Mouse (Mus musculus) embryonic facial prominence, embryonic 15.5 days (tissue): ENCODE measurements at regions not wholly inside any gene's neighbourhood (a gene's known extent, or its start where the extent isn't known, plus 50 kb on each side); places are given as distances from the start of the nearest gene placed in this dataset.

ENCODE experiments used
- ATAC-seq: fragments of 200-750 bp; cut with Nextera tagmentation; 2 replicates; pipeline ENCODE4 v1.8.0; 2017; ENCODE audit warnings: low read depth, moderate TSS enrichment; ENCODE audit not compliant: insufficient number of reproducible peaks, low FRiP score, low TSS enrichment
- H3K27ac ChIP-seq: fragments of 300-500 bp; sonication (generic); replicated peaks from 2 replicates; pipeline ENCODE4 v1.5.1; 2015; ENCODE audit warnings: mild to moderate bottlenecking, inconsistent platforms
- H3K27me3 ChIP-seq: fragments of 300-500 bp; sonication (generic); 2 replicates; pipeline ENCODE4 v1.6.1; 2015; ENCODE audit warnings: inconsistent platforms
- H3K36me3 ChIP-seq: fragments of 300-500 bp; sonication (generic); 2 replicates; pipeline ENCODE4 v1.6.1; 2015; ENCODE audit warnings: mild to moderate bottlenecking, inconsistent platforms
- H3K4me1 ChIP-seq: fragments of 300-500 bp; sonication (generic); 2 replicates; pipeline ENCODE4 v1.6.1; 2015; ENCODE audit warnings: inconsistent platforms
- H3K4me2 ChIP-seq: fragments of 300-500 bp; sonication (generic); replicated peaks from 2 replicates; pipeline ENCODE4 v1.6.1; 2015; ENCODE audit warnings: mild to moderate bottlenecking, inconsistent platforms
- H3K4me3 ChIP-seq: fragments of 300-500 bp; sonication (generic); replicated peaks from 2 replicates; pipeline ENCODE4 v1.5.1; 2015; ENCODE audit warnings: mild to moderate bottlenecking, inconsistent platforms
- H3K9ac ChIP-seq: fragments of 300-500 bp; sonication (generic); 2 replicates; pipeline ENCODE4 v1.6.1; 2015; ENCODE audit warnings: inconsistent platforms
- H3K9me3 ChIP-seq: fragments of 300-500 bp; sonication (generic); replicated peaks from 2 replicates; pipeline ENCODE4 v1.6.1; 2016; ENCODE audit warnings: inconsistent platforms
- WGBS: fragments of 180-500 bp; shearing (Covaris S2); methylation state at CpG from one replicate; pipeline ENCODE4 v1.1.7; 2015; 5-methylcytosine and 5-hydroxymethylcytosine counted together

DNA sequence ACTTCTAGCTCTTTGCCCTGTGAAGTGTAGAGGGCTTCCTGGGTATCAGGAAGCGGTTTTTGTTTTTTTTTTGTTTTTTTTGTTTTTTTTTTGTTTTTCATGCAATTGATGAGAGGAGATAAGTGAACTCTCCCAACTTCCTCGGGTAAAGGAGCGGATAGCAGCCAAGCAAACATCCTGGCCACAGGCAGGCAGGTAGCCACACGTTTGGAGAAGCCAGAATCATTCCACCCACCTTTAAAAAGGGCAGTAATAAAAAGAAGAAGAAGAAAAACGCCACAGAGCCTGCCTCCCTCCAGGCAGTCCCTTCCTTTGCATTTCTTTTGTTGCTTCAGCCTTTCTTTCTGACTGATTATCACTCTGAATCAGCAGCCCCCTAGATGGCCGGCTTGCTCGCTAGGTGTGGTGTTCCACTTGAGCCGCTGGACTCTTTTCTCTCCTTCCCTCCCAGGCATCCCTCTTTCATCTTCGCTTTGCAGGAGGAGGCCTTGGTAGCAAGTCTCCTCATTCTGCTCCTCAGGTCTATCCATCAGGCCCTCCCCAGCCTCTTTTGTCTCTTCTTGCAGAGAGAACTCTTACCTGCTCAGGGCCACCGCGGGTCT lies 323.9 kb upstream of the Gm765 start:
- peaks cover 5% of the 10 kb centered on the region; the same call in 1 of the 2 replicates for H3K4me1 ChIP-seq
- H3K36me3 ChIP-seq: no peaks in the 10 kb centered on the region
- H3K27me3 ChIP-seq: no peaks in the 10 kb centered on the region
- 24% methylated on average over 11 of the region's 11 CpGs for WGBS
- H3K9me3 ChIP-seq: no peaks in the 10 kb centered on the region
- H3K27ac ChIP-seq: no peak overlapping the region
- no peak overlapping the region for H3K4me2 ChIP-seq
- no peak for ATAC-seq
- H3K9ac ChIP-seq: no peak overlapping the region
- H3K4me3 ChIP-seq: no peak overlapping the region

DNA sequence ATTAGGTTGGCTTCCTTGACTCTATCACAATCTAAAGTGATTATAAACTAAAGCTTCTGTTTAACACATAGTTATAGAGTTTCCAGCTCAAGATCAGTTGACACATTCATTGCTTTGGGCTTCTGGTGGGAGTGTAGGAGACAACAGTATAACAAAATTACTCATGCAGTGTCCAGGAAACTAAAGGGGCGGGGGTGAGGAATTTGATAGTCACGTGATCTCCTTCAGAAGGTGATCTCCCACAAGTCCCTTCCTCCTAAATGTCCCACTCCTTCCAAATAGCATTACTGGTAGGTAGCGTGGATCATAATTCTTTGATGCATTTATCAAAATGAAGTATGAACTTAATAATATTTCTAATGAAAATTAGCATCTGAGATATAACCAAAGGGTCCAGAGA lies 309.3 kb upstream of the Gm765 start:
- Histone ChIP-seq H3K4me3 (no peak overlapping the region), H3K27ac (no peak overlapping the region), H3K9ac (no peak overlapping the region), H3K4me1 (no peaks in the 10 kb centered on the region), H3K9me3 (no peaks in the 10 kb centered on the region), H3K27me3 (no peaks in the 10 kb centered on the region), H3K4me2 (no peak overlapping the region), H3K36me3 (no peaks in the 10 kb centered on the region)
- ATAC-seq: no peak
- WGBS: 88% methylated on average over 3 of the region's 3 CpGs

DNA sequence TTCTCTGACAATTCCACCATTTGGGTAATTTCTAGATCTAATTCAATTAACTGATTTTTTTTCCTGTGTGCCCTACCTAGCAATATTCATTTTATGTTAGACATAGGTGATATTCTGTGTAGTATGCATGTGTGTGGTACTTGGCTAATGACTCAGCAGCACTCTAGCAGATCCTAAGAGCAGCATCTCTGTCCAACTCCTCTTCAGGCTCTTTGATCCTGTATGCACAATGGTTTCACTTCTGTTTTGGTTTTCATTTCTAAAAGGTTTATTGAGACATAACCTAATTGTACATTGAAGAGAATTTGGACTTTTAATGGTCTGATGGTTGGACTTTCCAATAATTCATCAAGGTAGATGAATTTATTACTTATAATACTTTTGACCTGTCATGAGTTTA lies 308.8 kb upstream of the Gm765 start:
- no peak for ATAC-seq

DNA sequence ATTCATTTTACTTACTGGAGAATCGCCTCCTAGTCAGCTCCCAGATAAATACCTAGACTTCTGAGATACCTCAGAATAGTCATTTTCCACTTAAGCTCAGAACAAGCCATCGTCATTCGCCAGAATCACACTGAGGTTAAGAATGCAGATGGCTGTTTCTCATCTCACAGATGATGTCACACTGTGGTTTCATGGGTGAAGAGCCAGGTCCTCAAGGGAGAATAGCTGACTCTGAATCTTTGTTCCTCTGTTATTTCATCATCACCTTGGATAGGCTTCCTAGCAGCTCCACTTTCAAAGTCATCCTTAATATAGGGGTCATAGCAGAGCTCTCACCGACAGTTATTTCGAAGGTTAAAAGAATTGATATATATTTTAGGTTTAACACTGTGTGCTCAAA lies 297.8 kb upstream of the Gm765 start:
- Histone ChIP-seq H3K9me3 (no peaks in the 10 kb centered on the region), H3K9ac (no peak overlapping the region), H3K4me3 (no peak overlapping the region), H3K4me1 (no peaks in the 10 kb centered on the region), H3K4me2 (no peak overlapping the region), H3K36me3 (no peaks in the 10 kb centered on the region), H3K27me3 (no peaks in the 10 kb centered on the region), H3K27ac (no peak overlapping the region)
- WGBS: 82% methylated on average over 5 of the region's 5 CpGs
- no peak for ATAC-seq

More for the DNA sequence above, 308.8 kb upstream of the Gm765 start:
- Histone ChIP-seq H3K27me3 (no peaks in the 10 kb centered on the region), H3K4me3 (no peak overlapping the region), H3K9me3 (no peaks in the 10 kb centered on the region), H3K36me3 (no peaks in the 10 kb centered on the region), H3K4me1 (no peaks in the 10 kb centered on the region), H3K4me2 (no peak overlapping the region), H3K9ac (no peak overlapping the region), H3K27ac (no peak overlapping the region)

DNA sequence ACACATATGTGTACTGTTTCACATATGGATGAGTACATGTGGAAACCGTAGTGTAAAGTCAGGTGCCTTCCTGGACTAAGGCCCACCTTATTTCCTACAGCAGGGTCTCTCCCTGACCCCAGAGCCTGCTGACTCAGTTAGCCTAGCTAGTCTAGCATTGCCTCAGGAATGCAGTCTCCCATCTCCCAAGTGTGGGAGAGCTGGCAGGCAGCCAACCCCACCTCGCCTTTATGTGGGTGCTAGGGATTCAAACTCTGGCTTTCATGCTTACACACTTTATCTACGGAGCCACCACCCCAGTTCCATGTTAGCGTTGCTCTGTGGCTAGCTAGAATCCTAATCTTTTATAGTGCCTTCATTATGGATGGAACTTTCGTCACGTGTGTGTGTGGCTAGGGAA lies 293.3 kb upstream of the Gm765 start:
- 76% methylated on average over 6 of the region's 6 CpGs for WGBS
- Histone ChIP-seq H3K9me3 (no peaks in the 10 kb centered on the region), H3K4me3 (no peak overlapping the region)

DNA sequence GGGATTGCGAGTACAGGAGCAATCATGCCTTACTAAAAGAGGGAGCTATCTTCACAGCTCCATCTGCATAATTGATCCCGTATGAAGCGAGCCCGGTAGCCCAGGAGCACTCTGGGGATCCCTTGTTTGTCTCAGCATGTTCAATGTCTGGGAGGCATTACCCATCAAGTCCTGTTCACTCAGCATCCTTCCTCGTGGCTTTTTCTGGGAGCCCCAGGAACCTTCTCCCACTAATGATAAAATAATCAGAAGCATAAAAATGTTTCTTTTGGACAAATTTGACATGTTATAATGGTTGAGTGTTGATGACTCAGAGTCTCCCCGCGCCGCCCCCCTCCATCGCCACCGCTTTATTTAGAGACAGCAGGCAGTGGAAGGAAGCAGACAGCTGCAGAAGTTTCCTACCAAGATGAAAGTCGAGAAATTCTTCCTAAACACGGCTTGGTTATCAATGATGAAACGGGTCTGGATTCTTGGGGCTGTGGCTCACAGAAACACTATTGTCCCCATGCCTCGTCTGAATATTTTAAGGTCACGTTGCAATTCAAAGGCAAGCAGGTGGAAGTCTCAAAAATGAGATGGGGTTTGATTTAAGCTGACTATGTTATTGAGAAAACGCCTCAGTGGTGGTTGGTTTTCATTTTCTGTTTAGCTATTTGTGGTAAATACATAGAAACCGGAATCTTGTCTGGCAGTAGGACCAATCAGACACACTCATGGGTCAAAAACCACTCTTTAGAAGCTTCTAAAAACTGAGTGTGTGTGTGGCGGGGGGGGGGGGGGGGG lies 289.9 kb upstream of the Gm765 start:
- H3K36me3 ChIP-seq: no peaks in the 10 kb centered on the region
- 11% methylated on average over 18 of the region's 18 CpGs for WGBS
- ATAC-seq: no peak
- peak overlapping the region; percentile 37 for H3K4me2 ChIP-seq
- H3K9me3 ChIP-seq: no peaks in the 10 kb centered on the region
- no peak overlapping the region for H3K9ac ChIP-seq
- no peak overlapping the region for H3K27ac ChIP-seq
- H3K4me3 ChIP-seq: peak overlapping the region; percentile 15
- H3K27me3 ChIP-seq: no peaks in the 10 kb centered on the region
- H3K4me1 ChIP-seq: peaks cover 7% of the 10 kb centered on the region

More for the DNA sequence above, 293.3 kb upstream of the Gm765 start:
- Histone ChIP-seq H3K36me3 (no peaks in the 10 kb centered on the region), H3K4me1 (peaks cover 7% of the 10 kb centered on the region), H3K9ac (no peak overlapping the region), H3K27ac (no peak overlapping the region), H3K4me2 (no peak overlapping the region), H3K27me3 (no peaks in the 10 kb centered on the region)
- ATAC-seq: no peak

DNA sequence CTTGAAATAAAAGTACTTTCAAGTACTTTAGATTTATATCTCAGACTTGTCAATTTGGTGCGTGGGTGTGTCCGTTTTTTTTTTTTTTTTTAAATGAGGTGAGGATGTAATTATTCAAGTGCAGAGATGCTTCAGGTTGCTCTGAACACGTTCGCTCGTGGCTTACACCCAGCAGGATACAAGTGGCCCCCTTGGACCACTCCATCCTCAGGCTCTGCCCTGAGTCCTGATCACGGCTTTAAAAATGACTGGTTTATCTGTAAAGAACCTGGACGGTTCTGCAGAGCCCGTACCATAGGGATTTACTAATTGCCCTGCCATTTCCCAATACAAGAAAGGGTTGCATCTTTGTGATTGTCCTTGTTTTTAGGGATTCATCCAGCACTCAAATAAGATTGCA lies 288.7 kb upstream of the Gm765 start:
- H3K27ac ChIP-seq: no peak overlapping the region
- H3K4me2 ChIP-seq: no peak overlapping the region
- peaks cover 9% of the 10 kb centered on the region for H3K4me1 ChIP-seq
- no peak for ATAC-seq
- no peak overlapping the region for H3K4me3 ChIP-seq
- no peaks in the 10 kb centered on the region for H3K27me3 ChIP-seq
- 52% methylated on average over 8 of the region's 8 CpGs for WGBS
- H3K36me3 ChIP-seq: no peaks in the 10 kb centered on the region
- H3K9ac ChIP-seq: no peak overlapping the region
- no peaks in the 10 kb centered on the region for H3K9me3 ChIP-seq

DNA sequence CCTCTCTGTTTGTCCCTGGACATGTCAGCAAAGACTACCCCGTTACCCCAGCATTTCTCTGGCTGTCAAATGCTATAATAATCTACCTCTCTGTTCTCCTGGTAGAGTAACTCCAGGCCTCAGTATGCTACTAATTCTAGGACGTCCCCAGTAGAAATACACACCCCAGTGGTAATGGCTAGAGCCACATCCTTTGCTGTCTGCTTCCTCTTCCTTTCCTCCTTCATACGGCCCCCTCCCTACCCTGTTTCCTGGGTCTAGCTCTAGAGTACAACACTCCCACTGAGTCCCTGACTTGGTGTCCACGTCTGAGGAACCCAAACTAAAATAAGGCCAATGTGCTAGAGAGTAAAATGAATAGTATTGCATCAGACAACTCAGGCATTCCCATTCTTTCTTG lies 287.1 kb upstream of the Gm765 start:
- Histone ChIP-seq H3K9me3 (no peaks in the 10 kb centered on the region), H3K4me1 (peaks cover 9% of the 10 kb centered on the region), H3K27ac (no peak overlapping the region), H3K4me3 (no peak overlapping the region), H3K36me3 (no peaks in the 10 kb centered on the region), H3K9ac (no peak overlapping the region), H3K27me3 (no peaks in the 10 kb centered on the region), H3K4me2 (no peak overlapping the region)
- ATAC-seq: no peak
- 62% methylated on average over 4 of the region's 4 CpGs for WGBS

DNA sequence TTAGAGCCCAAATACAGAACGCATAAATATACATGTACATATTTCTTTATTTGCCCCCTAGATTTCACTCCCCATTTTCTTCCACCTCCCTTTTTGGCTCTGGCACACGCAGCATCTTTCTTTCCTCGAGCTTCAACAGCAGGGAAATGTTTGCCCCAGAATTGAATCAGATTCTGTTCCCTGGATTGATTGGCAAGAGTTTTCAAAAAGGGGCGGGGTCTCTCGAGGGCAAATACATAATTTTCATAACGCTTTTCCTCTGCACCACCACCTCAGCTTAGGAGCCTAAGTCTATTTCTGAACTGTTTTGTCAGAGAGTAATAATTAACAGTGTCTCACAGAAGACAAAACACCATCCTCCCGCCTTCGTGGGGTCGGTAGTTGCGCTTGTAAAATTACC lies 283.9 kb upstream of the Gm765 start:
- H3K9me3 ChIP-seq: no peaks in the 10 kb centered on the region
- no peak for ATAC-seq
- H3K36me3 ChIP-seq: no peaks in the 10 kb centered on the region
- H3K27ac ChIP-seq: no peak overlapping the region
- no peak overlapping the region for H3K4me3 ChIP-seq
- H3K4me2 ChIP-seq: no peak overlapping the region
- 0 out of 2 replicates have a peak, but pooled peaks cover 2% of the 10 kb centered on the region for H3K4me1 ChIP-seq
- 48% methylated on average over 10 of the region's 10 CpGs for WGBS
- no peaks in the 10 kb centered on the region for H3K27me3 ChIP-seq
- H3K9ac ChIP-seq: no peak overlapping the region

DNA sequence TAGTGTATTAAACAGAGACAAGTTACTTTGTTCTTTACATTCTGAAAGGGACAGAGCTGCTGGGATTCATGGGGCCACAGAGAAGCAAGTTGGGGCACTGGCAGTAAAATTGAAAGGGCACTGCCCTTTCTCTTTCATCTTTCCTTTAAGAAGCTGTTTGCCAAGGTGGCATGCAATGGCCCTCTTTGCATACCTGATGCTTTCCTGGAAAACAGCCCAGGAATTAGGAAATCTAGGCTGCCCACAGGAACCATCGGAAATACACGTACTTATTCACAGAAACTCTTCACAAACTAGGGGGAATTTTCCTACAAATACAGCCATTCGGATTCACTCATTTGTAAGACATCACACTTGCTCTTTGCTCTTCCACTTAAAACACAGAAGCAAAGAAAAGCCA lies 278.3 kb upstream of the Gm765 start:
- no peak for ATAC-seq
- Histone ChIP-seq H3K27ac (no peak overlapping the region), H3K36me3 (no peaks in the 10 kb centered on the region), H3K9me3 (no peaks in the 10 kb centered on the region), H3K4me1 (no peaks in the 10 kb centered on the region), H3K9ac (no peak overlapping the region), H3K27me3 (no peaks in the 10 kb centered on the region), H3K4me3 (no peak overlapping the region), H3K4me2 (no peak overlapping the region)
- WGBS: 80% methylated on average over 3 of the region's 3 CpGs

DNA sequence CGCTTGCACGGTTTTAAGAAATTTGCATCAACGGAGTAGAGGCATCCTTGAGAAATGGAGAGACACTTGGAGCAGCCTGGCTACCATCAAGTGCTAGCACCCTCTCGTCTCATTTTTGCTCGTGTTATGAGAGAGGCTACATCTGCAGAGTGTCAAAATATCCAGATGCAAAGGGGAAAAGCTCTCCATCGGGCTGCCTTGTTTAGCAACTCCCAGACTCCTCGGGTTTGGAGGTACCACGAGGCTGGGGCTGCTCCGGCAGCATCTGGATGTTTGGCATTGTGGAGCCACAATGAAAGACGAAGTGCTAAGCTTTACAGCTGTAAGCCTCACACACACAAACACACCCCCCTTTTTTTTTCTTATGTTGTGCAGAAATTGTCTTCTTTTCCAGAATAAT lies 270.5 kb upstream of the Gm765 start:
- no peak overlapping the region for H3K4me3 ChIP-seq
- no peaks in the 10 kb centered on the region for H3K4me1 ChIP-seq
- H3K9ac ChIP-seq: no peak overlapping the region
- H3K4me2 ChIP-seq: no peak overlapping the region
- no peak overlapping the region for H3K27ac ChIP-seq
- 75% methylated on average over 10 of the region's 10 CpGs for WGBS
- H3K9me3 ChIP-seq: no peaks in the 10 kb centered on the region
- no peaks in the 10 kb centered on the region for H3K36me3 ChIP-seq
- H3K27me3 ChIP-seq: no peaks in the 10 kb centered on the region
- ATAC-seq: no peak

DNA sequence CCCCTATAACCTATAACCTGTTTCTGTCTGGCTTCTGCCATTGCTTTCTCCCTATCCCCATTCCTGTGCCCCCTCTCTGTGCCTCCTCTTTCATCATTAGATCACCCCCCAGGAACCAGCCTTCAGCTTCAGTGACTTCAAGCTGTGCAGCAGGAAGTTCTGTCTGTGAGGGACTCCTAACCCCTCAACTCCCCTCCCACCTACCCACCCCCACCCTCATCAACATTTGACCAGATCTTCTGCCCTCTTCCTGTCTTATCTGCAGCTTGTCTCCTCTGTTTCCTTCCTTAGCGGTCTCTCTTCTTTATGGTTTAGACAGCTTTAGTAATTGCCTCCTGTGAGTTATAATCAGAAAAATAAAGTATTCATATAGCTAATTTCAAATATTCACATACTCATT lies 266.6 kb upstream of the Gm765 start:
- WGBS: 58% methylated on average over 1 of the region's 1 CpGs

More for the DNA sequence above, 266.6 kb upstream of the Gm765 start:
- Histone ChIP-seq H3K36me3 (no peaks in the 10 kb centered on the region), H3K4me2 (no peak overlapping the region), H3K9ac (no peak overlapping the region), H3K27ac (no peak overlapping the region), H3K9me3 (no peaks in the 10 kb centered on the region), H3K4me3 (no peak overlapping the region), H3K27me3 (no peaks in the 10 kb centered on the region), H3K4me1 (no peaks in the 10 kb centered on the region)
- no peak for ATAC-seq
